Mouse (Mus musculus): Measurements from ENCODE around the gene Olfr455. TPM values are rescaled to one million over a fixed set of nuclear protein-coding genes. Genes with fewer than 3 reads are reported as not detected.

Gene Olfr455
- polyA plus RNA-seq, 1 experiment from 2014 or later, result not detected

DNA sequence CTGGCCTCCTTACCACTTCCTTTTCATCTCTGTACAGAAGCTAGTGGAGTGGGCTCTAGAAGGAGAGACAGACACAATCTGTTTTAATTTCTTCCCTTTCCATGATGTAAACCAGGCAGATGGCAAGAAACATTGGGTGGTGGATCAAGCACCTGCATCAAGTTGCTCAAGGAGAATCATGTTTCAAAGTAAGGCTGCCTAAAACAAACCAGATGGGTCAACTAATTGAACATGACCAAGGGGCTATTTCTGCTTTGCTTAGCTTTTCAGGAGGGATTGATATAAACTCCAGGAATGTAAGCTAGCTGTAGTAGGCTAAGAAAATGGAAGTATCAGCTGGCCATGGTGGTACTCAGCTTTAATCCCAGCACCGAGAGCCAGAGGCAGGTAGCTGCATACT lies 6.7 kb downstream of the Olfr455 start:
- no peak for ATAC-seq (replicated peaks; ENCODE audit: insufficient number of reproducible peaks, low FRiP score, low TSS enrichment, low read depth)
- 46% methylated on average over 1 of the region's 1 CpGs for WGBS

DNA sequence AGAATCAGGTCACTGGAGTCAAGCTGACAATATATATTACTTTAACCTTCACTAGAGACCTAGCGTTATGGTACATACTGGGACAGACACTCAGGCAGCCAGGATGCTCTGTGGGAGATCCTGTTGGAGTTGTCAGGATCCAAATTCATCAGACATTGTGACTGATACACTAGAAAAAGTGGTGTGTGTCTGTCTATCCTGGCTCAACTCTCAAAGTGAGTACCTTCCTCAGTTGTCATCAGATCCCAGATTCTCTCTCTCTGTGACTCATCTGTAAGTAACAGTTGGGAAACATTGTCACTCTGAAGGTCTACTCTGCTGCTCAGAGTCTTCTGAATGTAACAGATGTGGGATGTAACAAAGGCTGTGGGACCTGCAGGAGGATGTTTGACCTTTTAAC lies 7.7 kb downstream of the Olfr455 start:
- Histone ChIP-seq H3K27me3 (ENCODE audit: control insufficient read depth, insufficient read depth, low read length) (no peaks in the 10 kb centered on the region), H3K4me3 (ENCODE audit: low read depth, low read length) (no peak overlapping the region), H3K9me3 (replicated peaks; ENCODE audit: control insufficient read depth, low read length) (no peaks in the 10 kb centered on the region), H3K4me1 (ENCODE audit: control insufficient read depth, insufficient read depth, low read length) (no peaks in the 10 kb centered on the region), H3K36me3 (replicated peaks; ENCODE audit: control insufficient read depth, insufficient read depth, low read depth, low read length) (no peaks in the 10 kb centered on the region), H3K4me2 (ENCODE audit: low read depth, low read length) (no peak overlapping the region), H3K27ac (replicated peaks; ENCODE audit: low read depth, low read length) (no peak overlapping the region), H3K9ac (replicated peaks; ENCODE audit: low read length) (no peak overlapping the region)
- no peak for ATAC-seq (replicated peaks; ENCODE audit: insufficient number of reproducible peaks, low FRiP score, low TSS enrichment, low read depth)
- WGBS, result 89% methylated on average over 1 of the region's 1 CpGs
- no peak for DNase-seq (ENCODE audit: low spot score)

More for the DNA sequence above, 6.7 kb downstream of the Olfr455 start:
- Histone ChIP-seq H3K27me3 (ENCODE audit: control insufficient read depth, insufficient read depth, low read length) (no peaks in the 10 kb centered on the region), H3K9ac (replicated peaks; ENCODE audit: low read length) (no peak overlapping the region), H3K9me3 (replicated peaks; ENCODE audit: control insufficient read depth, low read length) (no peaks in the 10 kb centered on the region), H3K27ac (replicated peaks; ENCODE audit: low read depth, low read length) (no peak overlapping the region), H3K4me2 (ENCODE audit: low read depth, low read length) (no peak overlapping the region), H3K4me1 (ENCODE audit: control insufficient read depth, insufficient read depth, low read length) (no peaks in the 10 kb centered on the region), H3K36me3 (replicated peaks; ENCODE audit: control insufficient read depth, insufficient read depth, low read depth, low read length) (no peaks in the 10 kb centered on the region), H3K4me3 (ENCODE audit: low read depth, low read length) (no peak overlapping the region)
- DNase-seq (ENCODE audit: low spot score), result peak; percentile 74

DNA sequence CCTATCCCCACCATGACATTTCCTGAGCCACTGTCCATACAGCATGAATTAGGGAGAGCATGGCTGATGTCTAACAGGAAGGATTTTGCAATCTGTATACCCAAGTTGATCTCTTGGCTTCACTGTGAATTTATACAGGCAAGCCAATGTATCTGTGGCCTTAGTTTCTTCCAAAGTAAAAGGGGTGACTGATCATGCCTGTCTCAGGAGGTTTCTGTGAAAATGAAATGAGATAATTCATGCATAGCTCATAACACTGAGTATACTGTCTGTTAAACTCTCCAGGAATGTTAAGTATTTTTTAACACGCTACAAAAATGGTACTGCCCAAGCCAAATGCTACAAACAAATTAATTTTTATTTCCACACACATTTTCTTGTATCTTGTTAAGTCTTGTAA lies 33.9 kb downstream of the Olfr455 start:
- ATAC-seq (replicated peaks; ENCODE audit: insufficient number of reproducible peaks, low FRiP score, low TSS enrichment, low read depth), result no peak

DNA sequence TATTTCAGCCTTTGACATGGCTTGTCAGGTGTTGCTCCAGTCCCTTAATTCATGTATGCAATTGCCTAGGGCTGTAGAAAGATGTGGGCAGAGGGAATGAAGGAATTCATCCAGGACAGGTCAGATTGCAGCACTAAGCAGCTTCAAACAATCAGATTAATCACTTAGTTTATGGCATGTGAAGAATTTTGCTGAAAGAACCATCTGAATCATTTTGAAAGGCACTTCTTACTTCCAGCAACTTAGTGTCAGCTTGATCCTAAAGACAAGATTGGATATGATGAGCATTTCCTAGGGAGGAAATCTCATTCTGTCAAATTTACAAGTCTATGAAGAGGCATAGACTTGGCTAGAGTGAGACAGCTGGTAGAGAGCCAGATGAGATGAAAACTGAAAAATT lies 38.1 kb downstream of the Olfr455 start:
- DNase-seq (ENCODE audit: low spot score), result no peak
- H3K36me3 ChIP-seq (replicated peaks; ENCODE audit: control insufficient read depth, insufficient read depth, low read depth, low read length), result no peaks in the 10 kb centered on the region
- no peak overlapping the region for H3K4me3 ChIP-seq (ENCODE audit: low read depth, low read length)
- H3K4me1 ChIP-seq (ENCODE audit: control insufficient read depth, insufficient read depth, low read length), result no peaks in the 10 kb centered on the region
- H3K9me3 ChIP-seq (replicated peaks; ENCODE audit: control insufficient read depth, low read length), result no peaks in the 10 kb centered on the region
- no peak overlapping the region for H3K27ac ChIP-seq (replicated peaks; ENCODE audit: low read depth, low read length)
- no peak for ATAC-seq (replicated peaks; ENCODE audit: insufficient number of reproducible peaks, low FRiP score, low TSS enrichment, low read depth)
- no peaks in the 10 kb centered on the region for H3K27me3 ChIP-seq (ENCODE audit: control insufficient read depth, insufficient read depth, low read length)
- H3K4me2 ChIP-seq (ENCODE audit: low read depth, low read length), result no peak overlapping the region
- no peak overlapping the region for H3K9ac ChIP-seq (replicated peaks; ENCODE audit: low read length)

More for the DNA sequence above, 33.9 kb downstream of the Olfr455 start:
- no peak for DNase-seq (ENCODE audit: low spot score)
- Histone ChIP-seq H3K4me2 (ENCODE audit: low read depth, low read length) (no peak overlapping the region), H3K27me3 (ENCODE audit: control insufficient read depth, insufficient read depth, low read length) (no peaks in the 10 kb centered on the region), H3K36me3 (replicated peaks; ENCODE audit: control insufficient read depth, insufficient read depth, low read depth, low read length) (no peaks in the 10 kb centered on the region), H3K4me3 (ENCODE audit: low read depth, low read length) (no peak overlapping the region), H3K9ac (replicated peaks; ENCODE audit: low read length) (no peak overlapping the region), H3K4me1 (ENCODE audit: control insufficient read depth, insufficient read depth, low read length) (no peaks in the 10 kb centered on the region), H3K27ac (replicated peaks; ENCODE audit: low read depth, low read length) (no peak overlapping the region), H3K9me3 (replicated peaks; ENCODE audit: control insufficient read depth, low read length) (no peaks in the 10 kb centered on the region)
- WGBS, result 85% methylated on average over 1 of the region's 1 CpGs

DNA sequence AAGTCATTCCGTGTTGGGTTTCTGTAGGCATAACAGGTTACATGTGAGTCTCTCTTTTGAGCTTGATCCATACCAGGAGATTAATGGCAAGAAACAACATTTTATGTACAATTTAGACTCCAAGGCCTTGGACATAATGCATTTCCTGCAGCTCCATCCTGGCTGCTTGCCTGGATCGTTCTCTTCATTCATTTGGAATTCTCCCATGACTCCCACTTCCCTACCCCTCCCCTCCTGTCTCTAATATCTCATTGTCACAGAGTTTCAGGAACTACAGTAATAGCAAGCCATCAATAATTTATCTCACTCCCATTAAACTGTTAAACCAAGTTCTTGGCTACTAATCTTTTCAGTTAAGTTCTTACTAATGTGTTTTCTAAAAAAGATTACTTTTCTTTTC lies 43.9 kb downstream of the Olfr455 start:
- ATAC-seq (replicated peaks; ENCODE audit: insufficient number of reproducible peaks, low FRiP score, low TSS enrichment, low read depth) (no peak), DNase-seq (ENCODE audit: low spot score) (no peak)
- Histone ChIP-seq H3K4me2 (ENCODE audit: low read depth, low read length) (no peak overlapping the region), H3K9ac (replicated peaks; ENCODE audit: low read length) (no peak overlapping the region), H3K27ac (replicated peaks; ENCODE audit: low read depth, low read length) (no peak overlapping the region), H3K4me1 (ENCODE audit: control insufficient read depth, insufficient read depth, low read length) (no peaks in the 10 kb centered on the region), H3K9me3 (replicated peaks; ENCODE audit: control insufficient read depth, low read length) (no peaks in the 10 kb centered on the region), H3K36me3 (replicated peaks; ENCODE audit: control insufficient read depth, insufficient read depth, low read depth, low read length) (no peaks in the 10 kb centered on the region), H3K4me3 (ENCODE audit: low read depth, low read length) (no peak overlapping the region), H3K27me3 (ENCODE audit: control insufficient read depth, insufficient read depth, low read length) (no peaks in the 10 kb centered on the region)
- 91% methylated on average over 2 of the region's 2 CpGs for WGBS

DNA sequence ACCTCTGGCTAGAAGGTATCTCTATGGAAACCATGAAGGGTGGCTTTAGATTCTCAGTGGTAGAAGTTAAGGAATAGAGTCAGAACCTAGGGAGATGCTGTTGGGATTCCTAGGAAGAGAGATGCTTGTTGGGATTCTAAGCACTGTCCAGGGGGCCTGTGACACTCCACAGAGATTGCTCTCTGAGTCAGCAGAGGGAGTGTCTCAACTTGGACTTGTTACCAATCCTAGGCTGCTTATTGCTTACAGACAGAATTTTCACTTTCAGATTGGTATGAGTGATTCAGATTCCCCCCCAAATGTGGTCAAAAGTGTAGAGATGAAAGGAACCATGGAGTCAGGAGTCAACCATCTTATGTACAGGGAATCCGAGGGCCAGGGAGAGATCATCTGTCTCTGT lies 57.7 kb downstream of the Olfr455 start:
- H3K27ac ChIP-seq (replicated peaks; ENCODE audit: low read depth, low read length), result no peak overlapping the region
- WGBS, result 76% methylated on average over 1 of the region's 1 CpGs
- H3K4me3 ChIP-seq (ENCODE audit: low read depth, low read length), result no peak overlapping the region
- H3K36me3 ChIP-seq (replicated peaks; ENCODE audit: control insufficient read depth, insufficient read depth, low read depth, low read length), result no peaks in the 10 kb centered on the region
- DNase-seq (ENCODE audit: low spot score) (no peak), ATAC-seq (replicated peaks; ENCODE audit: insufficient number of reproducible peaks, low FRiP score, low TSS enrichment, low read depth) (no peak)
- H3K9ac ChIP-seq (replicated peaks; ENCODE audit: low read length), result no peak overlapping the region
- H3K4me1 ChIP-seq (ENCODE audit: control insufficient read depth, insufficient read depth, low read length), result no peaks in the 10 kb centered on the region
- no peaks in the 10 kb centered on the region for H3K27me3 ChIP-seq (ENCODE audit: control insufficient read depth, insufficient read depth, low read length)
- no peak overlapping the region for H3K4me2 ChIP-seq (ENCODE audit: low read depth, low read length)
- H3K9me3 ChIP-seq (replicated peaks; ENCODE audit: control insufficient read depth, low read length), result no peaks in the 10 kb centered on the region

DNA sequence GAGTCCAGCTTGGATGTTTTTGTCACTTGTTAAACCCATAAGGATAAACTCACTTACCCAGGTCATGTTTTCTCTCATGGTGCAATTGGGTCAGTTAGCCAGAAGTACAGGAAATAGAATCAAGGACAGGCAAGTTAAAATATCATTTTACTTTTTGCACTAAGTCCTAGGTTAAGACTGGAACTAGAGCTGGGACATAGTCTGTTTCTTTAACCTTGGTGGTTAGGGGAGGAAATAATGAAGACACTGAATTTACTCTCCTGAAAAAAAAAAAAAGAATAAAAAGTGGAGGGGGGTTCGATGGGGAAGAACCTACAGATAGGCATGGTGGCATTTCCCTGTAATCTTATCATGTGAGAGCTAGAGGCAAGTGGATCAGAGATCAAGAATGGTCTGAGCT lies 60.3 kb downstream of the Olfr455 start, which contains the start of gene Olfr456:
TSS of gene Olfr456 (minus strand) at position 101 of the 400 bp plus-strand sequence.
- WGBS, result 81% methylated on average over 1 of the region's 1 CpGs
- DNase-seq (ENCODE audit: low spot score), result no peak
- Histone ChIP-seq H3K9me3 (replicated peaks; ENCODE audit: control insufficient read depth, low read length) (no peaks in the 10 kb centered on the region), H3K27ac (replicated peaks; ENCODE audit: low read depth, low read length) (no peak within 1 kb of the TSS), H3K4me1 (ENCODE audit: control insufficient read depth, insufficient read depth, low read length) (no peaks in the 10 kb centered on the region), H3K4me3 (ENCODE audit: low read depth, low read length) (no peak within 1 kb of the TSS), H3K36me3 (replicated peaks; ENCODE audit: control insufficient read depth, insufficient read depth, low read depth, low read length) (no peaks in the 10 kb centered on the region), H3K27me3 (ENCODE audit: control insufficient read depth, insufficient read depth, low read length) (no peaks in the 10 kb centered on the region), H3K4me2 (ENCODE audit: low read depth, low read length) (no peak within 1 kb of the TSS), H3K9ac (replicated peaks; ENCODE audit: low read length) (no peak within 1 kb of the TSS)
- ATAC-seq (replicated peaks; ENCODE audit: insufficient number of reproducible peaks, low FRiP score, low TSS enrichment, low read depth), result no peak

All from embryonic facial prominence, embryonic 11.5 days (tissue).